Mouse (Mus musculus): ENCODE data around the gene Olfr896-ps1.

The Olfr896-ps1 gene

GRCm38 (mm10) chr9:38290807-38291206, at the start of gene Olfr896-ps1:
TSS of gene Olfr896-ps1 (plus strand) at chr9:38291107.
- DNase-seq = no peak

GRCm38 (mm10) chr9:38252474-38252873, 38.4 kb upstream of the Olfr896-ps1 start, which contains the start of gene Olfr143:
TSS of gene Olfr143 (plus strand) at chr9:38252774.
- no peak for DNase-seq

- no peak for DNase-seq
Measured at GRCm38 (mm10) chr9:38267551-38267950, 23.4 kb upstream of the Olfr896-ps1 start, which contains the start of gene Olfr895. TSS of gene Olfr895 (plus strand) at chr9:38267851.

- DNase-seq = no peak
Measured at GRCm38 (mm10) chr9:38328760-38329159, 37.9 kb downstream of the Olfr896-ps1 start, which contains the start of gene Olfr25. TSS of gene Olfr25 (plus strand) at chr9:38329060.
